Mouse (Mus musculus): ENCODE data around the gene Snap91. TPM values are rescaled to one million over a fixed set of nuclear protein-coding genes. Genes with fewer than 3 reads are reported as not detected.

Gene Snap91
- polyA plus RNA-seq, 1 experiment from 2014 or later = 21.3 TPM

GRCm38 (mm10) chr9:86717119-86717518, 163.3 kb downstream of the Snap91 start:
- no peaks in the 10 kb centered on the region for H3K9me3 ChIP-seq (ENCODE audit: control insufficient read depth, low read length)
- H3K36me3 ChIP-seq (ENCODE audit: control insufficient read depth, insufficient read depth, low read length) = no peaks in the 10 kb centered on the region
- H3K9ac ChIP-seq (ENCODE audit: low read length) = no peak overlapping the region
- no peak overlapping the region for H3K4me2 ChIP-seq (ENCODE audit: low read depth)
- WGBS = 75% methylated on average over 5 of the region's 5 CpGs
- no peak overlapping the region for H3K27ac ChIP-seq (ENCODE audit: low read depth, low read length)
- no peak for ATAC-seq (ENCODE audit: insufficient read depth, low FRiP score, low TSS enrichment)
- H3K4me3 ChIP-seq (ENCODE audit: low read depth, low read length) = no peak overlapping the region
- H3K4me1 ChIP-seq (ENCODE audit: control insufficient read depth, insufficient read depth, low read length) = no peaks in the 10 kb centered on the region
- H3K27me3 ChIP-seq (ENCODE audit: control insufficient read depth, insufficient read depth, low read length) = no peaks in the 10 kb centered on the region
- DNase-seq (ENCODE audit: low spot score) = no peak

- Histone ChIP-seq H3K4me1 (ENCODE audit: control insufficient read depth, insufficient read depth, low read length) (no peaks in the 10 kb centered on the region), H3K4me2 (ENCODE audit: low read depth) (no peak overlapping the region), H3K9ac (ENCODE audit: low read length) (no peak overlapping the region), H3K9me3 (ENCODE audit: control insufficient read depth, low read length) (no peaks in the 10 kb centered on the region), H3K27me3 (ENCODE audit: control insufficient read depth, insufficient read depth, low read length) (no peaks in the 10 kb centered on the region), H3K4me3 (ENCODE audit: low read depth, low read length) (no peak overlapping the region), H3K27ac (ENCODE audit: low read depth, low read length) (no peak overlapping the region), H3K36me3 (ENCODE audit: control insufficient read depth, insufficient read depth, low read length) (no peaks in the 10 kb centered on the region)
- ATAC-seq (ENCODE audit: insufficient read depth, low FRiP score, low TSS enrichment) (no peak), DNase-seq (ENCODE audit: low spot score) (no peak)
- WGBS = 59% methylated on average over 2 of the region's 2 CpGs
These were observed 163.9 kb downstream of the Snap91 start for GRCm38 (mm10) chr9:86716540-86716939.

Other genes starting within 250 kb of the Snap91 start
- gene Me1, start 184.7 kb downstream of the Snap91 start, polyA plus RNA-seq (2014; fragmentation: Nextera tagmentation; extraction: Ambion mirVana) = 15.8 and 18.2 TPM in 2 replicates
- gene Prss35, start 137.0 kb downstream of the Snap91 start, polyA plus RNA-seq (2014; fragmentation: Nextera tagmentation; extraction: Ambion mirVana) = 1.9 TPM in 2 replicates
- gene Ripply2, start 134.9 kb upstream of the Snap91 start, polyA plus RNA-seq (2014; fragmentation: Nextera tagmentation; extraction: Ambion mirVana) = 0.96 and 2.1 TPM in 2 replicates
- 102 and 111 TPM in 2 replicates for gene Cyb5r4, start 141.4 kb upstream of the Snap91 start, polyA plus RNA-seq (2014; fragmentation: Nextera tagmentation; extraction: Ambion mirVana)

Measured in neural tube, embryonic 11.5 days (tissue).